Mouse (Mus musculus) ovary, adult 10 weeks (tissue): ENCODE results near the gene Rab3ip. TPM values are rescaled to one million over a fixed set of nuclear protein-coding genes. Genes with fewer than 3 reads are reported as not detected.

Experiments
- polyA plus RNA-seq: library from polyadenylated mRNA; stranded (reverse); fragments of 350-450 nt; fragmentation: Illumina TruSeq; extraction: RNeasy Lipid Tissue Mini Kit (QIAGEN cat#74804); gene quantifications from one replicate; pipeline ENCODE4 v1.2.3, GENCODE M21; 2014

Rab3ip gene
- polyA plus RNA-seq: 13.4 TPM

DNA sequence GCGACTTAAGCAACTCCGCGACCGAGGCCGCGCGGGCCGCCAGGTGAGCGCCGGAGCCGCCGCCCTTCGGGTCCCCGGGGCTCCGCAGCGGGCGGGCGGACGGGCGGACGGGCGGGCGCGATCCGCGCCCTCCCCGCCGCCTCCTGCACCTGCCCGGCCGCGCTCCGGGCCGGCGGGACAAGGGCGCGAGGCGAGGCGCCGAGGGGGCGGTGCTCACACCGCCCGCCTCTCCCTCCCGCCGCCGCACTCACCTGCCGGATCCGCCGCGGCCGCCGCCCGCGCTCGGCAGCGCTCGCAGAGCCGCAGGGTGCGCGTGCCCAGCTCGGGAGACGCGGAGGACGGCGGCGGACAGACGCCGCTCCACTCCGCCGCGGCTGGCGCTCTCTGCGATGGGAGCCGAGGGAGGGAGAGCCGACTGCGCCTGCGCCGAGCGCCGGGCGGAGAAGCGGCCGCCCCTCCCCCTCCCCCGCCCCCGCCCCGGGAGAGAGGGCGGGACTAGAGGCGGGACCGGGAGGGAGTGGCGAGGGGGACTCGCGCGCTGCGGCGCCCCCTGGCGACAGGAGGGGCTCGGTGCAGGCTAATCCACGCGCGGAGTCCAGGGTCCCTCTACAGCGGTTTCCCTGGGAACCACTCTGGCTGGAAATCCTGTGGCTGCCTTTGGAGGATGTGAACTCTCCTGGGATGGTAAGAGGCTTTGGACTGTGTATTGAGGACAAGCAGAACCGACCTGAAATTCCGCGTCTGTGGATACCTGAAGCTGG is at the start of gene Rab3ip:
TSS of gene Rab3ip (minus strand) at position 761 of the 761 bp plus-strand sequence.

DNA sequence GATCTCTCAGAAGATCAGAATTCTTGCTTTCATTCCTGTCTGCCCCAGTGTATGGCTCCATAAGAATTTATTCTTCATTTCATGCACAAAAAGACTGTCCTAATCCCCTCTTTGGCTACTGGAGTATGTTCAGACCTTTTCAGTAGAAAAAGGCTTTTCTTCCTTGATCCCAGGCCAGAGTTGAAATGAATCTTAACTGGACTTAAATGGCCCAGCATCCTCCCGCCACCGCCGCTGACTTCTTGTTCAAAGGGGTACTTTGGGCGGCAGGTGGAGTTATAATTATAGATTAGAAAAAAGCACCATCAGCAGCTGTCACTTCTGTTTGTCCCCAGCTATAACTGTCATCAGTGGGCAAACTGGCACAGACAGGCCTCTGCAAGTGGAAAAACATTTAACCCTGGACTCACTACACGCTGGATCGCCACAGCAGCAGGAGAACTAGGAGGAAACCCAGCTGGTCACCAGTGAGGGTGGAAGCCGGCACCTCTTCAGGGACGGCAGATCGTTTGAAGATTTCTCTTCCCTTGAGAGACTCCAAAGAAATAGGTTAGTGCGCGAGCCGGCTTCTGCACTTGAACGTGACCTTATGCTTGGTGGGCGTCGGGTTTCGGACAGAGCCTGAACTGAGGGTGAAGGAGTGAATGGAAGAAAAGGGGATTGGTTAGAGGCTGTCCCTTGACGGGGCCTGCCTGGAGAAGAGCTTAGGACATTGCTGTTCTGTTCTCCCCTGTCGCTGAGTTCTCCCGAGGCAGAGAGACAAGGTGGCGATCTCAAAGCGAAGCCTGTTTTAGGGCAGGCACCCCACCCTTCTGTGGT is 35.9 kb upstream of the Rab3ip start, which contains the start of gene Best3:
TSS of gene Best3 (plus strand) at position 51 of the 819 bp plus-strand sequence.

DNA sequence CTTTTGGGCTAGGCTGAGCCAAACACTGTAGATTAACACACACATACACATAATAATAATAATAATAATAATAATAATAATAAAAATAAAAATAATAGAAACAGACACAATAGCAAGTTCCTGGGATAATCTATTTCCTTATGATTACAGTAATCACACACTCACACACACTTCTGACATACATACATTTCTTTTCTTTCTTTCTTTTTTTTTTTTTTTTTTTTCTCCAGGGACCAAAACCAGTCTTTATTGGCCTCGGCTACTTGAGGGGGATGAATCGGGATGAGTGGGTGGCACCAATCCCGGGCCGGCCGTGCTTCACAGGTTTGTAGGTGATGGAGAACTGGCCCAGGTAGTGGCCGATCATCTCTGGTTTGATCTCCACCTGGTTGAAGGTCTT is 21.9 kb upstream of the Rab3ip start, which contains the start of gene Gm10271:
TSS of gene Gm10271 (minus strand) at position 101 of the 400 bp plus-strand sequence.

DNA sequence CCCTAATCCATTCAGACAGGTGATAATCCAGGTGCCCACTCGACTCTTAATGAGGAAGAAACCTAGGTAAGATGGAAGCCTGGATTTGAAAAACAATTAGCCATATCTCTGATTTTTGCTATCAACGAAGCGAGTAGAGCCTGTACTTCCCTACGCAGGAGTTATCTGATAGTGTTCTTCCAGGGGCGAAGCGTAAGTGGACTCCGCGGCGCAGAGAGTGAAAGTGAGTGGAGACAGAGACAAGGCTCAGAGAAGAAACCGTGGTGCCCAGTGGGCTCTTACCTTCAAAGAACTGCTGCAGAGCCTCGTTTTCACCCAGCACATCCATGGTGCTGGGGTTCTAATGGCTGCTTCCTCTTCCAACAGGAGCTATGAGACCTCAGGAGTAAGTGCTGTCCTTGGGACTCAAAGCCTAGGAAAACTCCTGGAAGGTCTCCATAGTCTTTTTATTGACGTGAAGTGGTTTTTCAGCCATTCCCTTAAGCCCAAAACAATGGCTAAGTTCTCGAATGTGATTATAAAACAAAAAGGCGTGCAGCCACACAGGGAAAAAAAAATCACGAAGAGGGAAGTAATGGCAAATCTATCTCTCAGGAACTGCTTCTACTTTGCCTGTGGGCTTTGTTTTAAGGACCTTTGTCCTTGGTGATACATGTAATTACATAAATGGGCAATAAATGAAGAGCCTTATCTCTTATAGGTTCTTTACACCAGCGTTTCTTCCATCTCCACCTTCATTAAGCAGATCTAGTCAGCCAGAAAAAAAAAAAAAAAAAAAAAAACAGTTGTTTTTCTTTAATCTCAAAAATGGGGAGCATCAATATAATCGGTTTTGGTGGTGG is 54.0 kb downstream of the Rab3ip start, which contains the start of gene Myrfl:
TSS of gene Myrfl (minus strand) at position 584 of the 842 bp plus-strand sequence.

Other genes with a start within 250 kb of the Rab3ip start
- 0.14 TPM for gene Myrfl, start 53.9 kb downstream of the Rab3ip start, polyA plus RNA-seq
- not detected for gene Gm10271, start 21.8 kb upstream of the Rab3ip start, polyA plus RNA-seq
- gene Best3, start 35.5 kb upstream of the Rab3ip start, polyA plus RNA-seq: not detected
- gene Lrrc10, start 94.6 kb upstream of the Rab3ip start, polyA plus RNA-seq: not detected
- 381 TPM for gene Cct2, start 113.0 kb upstream of the Rab3ip start, polyA plus RNA-seq
- gene Frs2, start 197.8 kb upstream of the Rab3ip start, polyA plus RNA-seq: 83.5 TPM